Mouse (Mus musculus) frontal cortex, postnatal 36 days (tissue): ENCODE data around the gene Tfr2.
"Not testable (repeated sequence)": the region's sequence is repeated elsewhere in the genome, so short reads cannot be mapped to it uniquely, and the experiment has no call there.

ENCODE experiments used
- DNase-seq, 2 experiments: peaks; one replicate each; pipeline ENCODE4 v3.0.0; 2022; ENCODE audit warnings: low spot score in 2 of 2

Tfr2 gene

DNA sequence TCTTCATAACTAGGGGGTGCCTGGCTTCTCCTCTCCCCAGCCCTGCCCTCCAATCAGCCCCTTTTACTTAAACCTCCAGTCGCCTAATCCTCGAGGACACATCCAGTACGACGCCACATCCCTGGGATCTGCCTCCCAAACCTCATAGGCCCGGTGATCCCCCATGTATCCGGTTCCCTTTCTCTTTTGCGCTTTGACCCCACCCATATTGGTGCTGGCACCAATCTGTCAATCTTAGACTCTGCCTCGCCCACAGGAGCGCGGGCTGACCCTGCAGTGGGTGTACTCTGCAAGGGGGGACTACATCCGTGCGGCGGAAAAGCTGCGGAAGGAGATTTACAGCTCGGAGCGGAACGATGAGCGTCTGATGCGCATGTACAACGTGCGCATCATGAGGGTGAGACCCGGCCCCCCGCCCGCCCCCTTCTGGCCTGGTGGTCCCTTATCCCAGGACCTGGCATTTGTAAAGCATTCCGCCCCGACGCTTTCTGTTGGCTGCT is 14.1 kb downstream of the Tfr2 start:
- peak in 1 of 2 experiments; percentile 50 for DNase-seq

DNA sequence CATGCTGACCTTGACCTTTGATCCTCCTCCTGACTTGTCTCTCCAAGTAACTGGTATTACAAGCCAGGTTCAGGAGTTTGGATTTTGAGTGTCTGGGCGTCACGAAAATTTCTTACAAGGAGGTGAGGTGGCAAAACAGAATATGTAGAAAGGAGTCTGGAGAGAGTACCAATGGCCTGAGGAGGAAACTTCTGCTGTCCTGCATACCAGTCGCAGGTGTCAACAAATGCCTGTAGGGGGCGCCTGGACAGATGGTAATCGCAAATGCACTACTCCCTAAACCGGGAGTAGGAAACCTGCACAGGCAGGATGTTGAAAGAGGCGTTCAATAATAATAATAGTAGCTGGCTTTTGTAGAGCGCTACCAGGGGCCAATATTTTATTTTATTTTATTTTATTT is 15.3 kb downstream of the Tfr2 start:
- DNase-seq = peak; percentile 50 to 63

- DNase-seq = no peak
Observed at GRCm38 (mm10) chr5:137590507-137590906, 20.9 kb downstream of the Tfr2 start.

DNA sequence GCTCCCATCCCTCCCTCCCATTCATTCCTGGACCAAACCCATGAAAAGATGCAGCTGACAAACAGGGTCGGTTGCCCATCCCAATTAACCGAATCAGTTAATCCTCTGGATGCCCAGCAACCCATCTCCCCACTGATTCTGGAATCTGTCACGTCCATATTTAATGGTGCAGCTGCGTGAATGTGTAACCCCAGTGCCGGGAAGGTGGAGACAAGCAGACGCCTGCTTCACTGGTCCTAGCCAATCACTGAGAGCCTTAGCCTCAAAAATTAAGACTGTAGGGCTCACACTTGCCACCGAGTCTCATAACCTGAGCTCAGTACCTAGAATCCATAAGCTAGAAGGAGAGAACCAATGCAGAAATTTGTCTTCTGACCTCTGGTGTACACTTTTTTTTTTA is 26.3 kb downstream of the Tfr2 start:
- DNase-seq = no peak

- DNase-seq = no peak
Observed at GRCm38 (mm10) chr5:137596601-137597261, 27.1 kb downstream of the Tfr2 start.

DNA sequence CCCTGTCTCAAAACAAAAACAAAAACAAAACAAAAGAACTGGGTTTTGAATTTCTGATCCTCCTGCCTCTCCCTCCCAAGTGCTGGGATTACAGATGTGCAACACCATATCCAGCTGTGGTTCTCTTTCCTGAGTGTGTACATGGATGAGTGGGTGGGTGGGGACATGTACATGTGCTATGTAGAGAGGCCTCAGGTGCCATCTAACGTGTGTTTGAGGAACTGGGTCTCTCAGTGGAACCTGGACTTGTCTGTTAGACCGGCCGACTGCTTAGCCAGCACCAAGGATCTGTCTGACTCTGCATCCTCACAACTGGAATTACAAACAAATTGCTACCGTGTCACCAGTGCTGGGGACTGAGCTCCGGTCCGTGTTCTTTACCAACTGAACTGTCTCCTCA is 28.0 kb downstream of the Tfr2 start:
- DNase-seq = no peak

- DNase-seq = no peak
Observed at GRCm38 (mm10) chr5:137598100-137598826, 28.6 kb downstream of the Tfr2 start.

DNA sequence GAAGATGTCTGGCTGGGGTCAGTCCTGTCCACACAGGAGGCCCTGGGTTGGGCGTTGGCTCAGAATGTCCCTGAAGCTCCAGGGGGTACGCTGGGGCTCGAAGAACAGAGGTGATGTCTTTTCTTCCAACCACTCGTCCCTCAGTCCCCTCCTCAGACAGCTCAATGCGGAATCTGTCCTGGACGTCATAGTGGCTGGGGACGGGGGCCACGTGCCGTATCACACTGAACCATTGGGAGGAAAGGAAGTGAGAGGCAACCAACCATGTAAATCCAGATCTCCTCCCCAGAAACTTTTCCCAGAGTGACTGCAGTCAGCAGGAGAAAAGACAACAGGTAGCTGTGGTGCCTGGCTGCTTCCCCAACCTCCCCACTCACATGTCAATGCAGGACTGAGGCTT is 30.0 kb downstream of the Tfr2 start:
- no peak for DNase-seq

GRCm38 (mm10) chr5:137600281-137600618 is 30.6 kb downstream of the Tfr2 start:
- no peak for DNase-seq

- peak; percentile 95 to 96 for DNase-seq
Observed at GRCm38 (mm10) chr5:137600619-137601364, 31.2 kb downstream of the Tfr2 start, which contains the start of gene Mospd3. Gene Mospd3 (minus strand): TSS chr5:137601058.

DNA sequence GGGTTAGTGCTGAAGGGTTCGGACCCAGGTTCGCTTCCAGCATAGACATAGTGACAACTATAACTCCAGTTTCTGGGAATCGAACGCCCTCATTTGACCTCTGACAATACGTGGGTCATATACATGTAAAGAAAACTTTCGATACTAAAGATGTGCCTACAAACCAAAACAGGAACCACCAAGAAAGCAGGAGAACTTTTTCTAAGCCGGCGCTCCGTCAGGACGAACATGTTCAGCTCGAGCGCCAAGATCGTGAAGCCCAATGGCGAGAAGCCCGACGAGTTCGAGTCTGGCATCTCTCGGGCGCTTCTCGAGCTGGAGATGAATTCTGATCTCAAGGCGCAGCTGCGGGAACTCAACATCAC is 31.7 kb downstream of the Tfr2 start:
- no peak for DNase-seq

- DNase-seq = no peak
Observed at GRCm38 (mm10) chr5:137607860-137608653, 38.4 kb downstream of the Tfr2 start.

DNA sequence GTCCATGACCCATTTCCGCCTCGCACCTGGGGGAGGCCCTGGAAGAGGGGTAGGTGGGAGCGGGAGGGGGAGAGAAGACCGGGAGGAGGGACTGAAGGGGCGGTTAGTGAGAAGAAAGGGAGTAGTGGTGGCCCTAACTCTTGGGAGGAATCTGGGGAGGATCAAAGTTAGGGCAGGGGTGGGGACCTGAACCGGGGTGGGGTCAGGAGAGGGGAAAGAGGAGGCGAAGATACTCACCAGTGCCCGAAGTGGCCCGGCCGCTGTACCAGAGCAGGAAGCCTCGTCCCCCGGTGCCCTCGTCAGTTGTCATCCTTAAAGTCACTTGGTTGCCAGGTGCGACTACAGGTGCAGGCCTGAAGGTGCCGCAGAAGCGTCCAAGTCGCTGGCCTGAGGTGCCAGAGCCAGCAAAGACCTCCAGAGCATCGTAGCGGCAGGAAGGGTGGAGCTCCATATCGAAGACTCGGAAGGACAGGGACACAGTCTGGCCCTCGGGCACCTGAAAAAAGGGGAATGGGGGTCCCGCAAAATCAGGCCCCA is 39.1 kb downstream of the Tfr2 start:
- no peak for DNase-seq

GRCm38 (mm10) chr5:137609292-137609691 is 39.7 kb downstream of the Tfr2 start:
- no peak for DNase-seq

GRCm38 (mm10) chr5:137610056-137610455 is 40.4 kb downstream of the Tfr2 start:
- no peak for DNase-seq

DNA sequence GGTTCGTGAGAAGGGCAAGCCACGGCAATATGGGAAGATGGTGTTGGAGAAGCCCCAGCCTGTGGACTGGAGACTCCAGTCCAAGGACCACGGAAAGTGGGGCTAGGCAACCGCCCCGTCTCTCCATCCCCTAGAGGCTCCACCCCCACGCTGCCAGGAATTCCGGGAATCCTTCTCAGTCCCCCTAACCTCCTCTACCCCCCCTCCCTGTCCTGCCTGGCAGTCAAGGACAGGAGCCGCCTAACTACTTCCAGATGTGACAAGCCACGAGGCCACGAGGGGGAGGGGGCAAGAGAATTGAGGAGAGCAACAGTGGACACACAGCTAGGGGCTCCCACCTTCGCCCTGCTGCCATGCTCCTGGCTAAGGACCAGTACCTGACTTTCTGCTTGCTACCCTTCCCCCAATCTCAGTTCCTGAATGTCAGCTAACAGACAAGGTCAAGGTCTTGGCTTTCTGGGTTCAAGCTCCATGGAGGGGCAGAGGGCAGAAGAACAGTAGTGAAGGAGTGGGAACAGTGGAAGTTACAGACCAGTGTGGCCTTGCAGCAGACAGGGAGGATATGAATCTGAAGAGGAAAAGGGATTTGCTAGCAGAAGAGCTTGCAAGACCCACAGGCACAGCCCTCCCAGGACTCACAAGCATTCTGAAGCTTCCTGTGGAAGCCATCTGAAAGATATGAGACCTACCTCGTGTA is 41.1 kb downstream of the Tfr2 start:
- no peak for DNase-seq

DNA sequence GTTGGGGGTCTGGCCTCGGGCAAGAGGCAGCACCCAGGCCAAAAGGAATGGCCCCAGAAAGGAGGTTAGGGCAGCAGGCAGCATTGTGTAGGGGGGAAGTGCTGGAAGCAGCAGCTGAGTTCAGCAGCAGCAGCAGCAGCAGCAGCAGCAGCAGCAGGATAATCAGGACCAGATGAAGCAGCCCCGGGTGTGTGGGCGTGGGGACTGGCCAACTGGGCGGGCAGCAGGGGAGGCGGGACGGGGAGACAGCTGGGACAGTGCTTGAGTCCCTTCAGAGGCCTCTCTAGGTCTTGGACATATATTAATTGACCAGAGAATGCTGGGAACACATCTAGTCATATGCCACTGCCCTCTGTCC is 41.6 kb downstream of the Tfr2 start:
- DNase-seq = no peak

GRCm38 (mm10) chr5:137613076-137613475 is 43.4 kb downstream of the Tfr2 start:
- no peak for DNase-seq

DNA sequence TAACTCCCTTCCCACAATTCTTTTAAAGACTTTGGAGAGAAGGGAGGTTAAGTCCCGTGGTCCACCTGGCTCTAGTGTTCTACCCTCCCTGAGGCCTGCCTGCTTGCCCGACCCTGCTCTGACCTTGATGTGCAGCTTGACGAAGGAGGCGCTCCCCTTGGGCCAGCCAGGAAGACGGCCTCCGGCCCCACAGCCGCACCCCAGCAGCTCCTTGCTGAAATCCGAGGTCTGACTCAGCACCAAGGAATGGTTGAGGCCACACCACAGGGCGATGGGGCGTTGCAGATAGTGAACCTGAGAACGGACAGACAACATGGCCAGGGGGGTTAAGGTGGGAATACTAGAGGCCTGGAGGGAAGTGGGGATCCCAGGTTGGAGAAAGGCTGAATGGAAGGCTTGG is 43.9 kb downstream of the Tfr2 start, which contains the start of gene Pcolce:
TSS of gene Pcolce (minus strand) at position 235 of the 400 bp plus-strand sequence.
- no peak for DNase-seq

GRCm38 (mm10) chr5:137614921-137615320 is 45.3 kb downstream of the Tfr2 start:
- DNase-seq = not testable (repeated sequence)

DNA sequence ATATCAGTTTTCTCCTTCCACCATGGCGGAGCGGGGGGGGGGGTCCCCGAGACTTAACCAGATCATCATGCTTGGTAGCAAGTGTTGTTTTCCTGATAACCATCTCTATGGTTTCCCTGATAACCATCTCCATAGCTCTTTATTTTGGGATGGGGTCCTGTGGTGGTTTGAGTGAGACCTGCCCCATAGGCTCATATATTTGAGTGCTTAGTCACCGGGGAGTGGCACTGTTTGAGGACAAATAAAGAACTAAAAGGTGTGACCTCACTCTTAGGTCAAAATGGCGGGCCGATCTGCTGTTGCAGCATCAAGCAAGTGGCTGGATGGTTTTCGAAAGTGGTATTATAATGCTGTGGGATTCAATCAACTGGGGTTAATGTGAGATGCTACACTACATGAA is 45.7 kb downstream of the Tfr2 start:
- DNase-seq = no peak
